Mouse (Mus musculus) c-Kit-positive CD71-positive TER-119-positive erythroid progenitor cells, embryonic 14.5 days (primary cell): ENCODE data around the gene Itga4.
A peak's percentile ranks its signal among the peaks of the same experiment; 100 is the strongest.

Source experiments
- DNase-seq: peaks from one replicate; pipeline ENCODE4 v3.0.0-alpha.2; 2013; ENCODE audit warnings: low spot score

The Itga4 gene

DNA sequence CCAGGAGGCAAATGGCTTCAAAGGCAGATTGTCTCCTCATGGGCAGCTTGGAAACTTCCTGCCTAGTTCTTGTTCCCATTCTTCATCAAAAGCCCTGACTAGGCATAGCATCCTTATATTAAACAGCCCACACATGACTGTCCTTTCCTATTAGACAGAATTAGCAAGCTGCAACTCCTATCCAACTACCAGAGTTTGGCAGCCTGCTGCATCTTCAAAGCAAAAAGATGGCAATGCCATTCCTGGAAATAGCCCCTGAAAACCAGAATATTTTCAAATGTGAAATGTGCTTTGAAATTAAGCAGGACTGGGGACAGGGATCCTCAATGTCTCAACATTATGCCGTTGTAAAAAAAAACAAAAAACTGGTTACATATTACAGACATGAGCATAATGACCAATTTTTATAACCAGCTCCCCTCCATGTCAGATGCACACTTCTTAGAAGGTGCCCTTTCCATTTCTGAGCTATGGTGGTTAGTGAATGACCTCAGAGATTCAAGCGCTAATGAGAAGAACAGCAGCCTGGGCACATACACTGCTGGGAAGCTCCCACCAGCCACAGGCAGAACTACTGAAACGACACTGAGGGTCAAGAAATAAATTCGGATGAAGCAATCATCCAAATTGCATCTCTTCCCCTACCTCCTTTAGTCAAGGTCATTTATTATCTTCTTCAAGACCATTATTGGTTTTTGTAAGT lies 97.0 kb downstream of the Itga4 start:
- DNase-seq: no peak

GRCm38 (mm10) chr2:79354773-79355172 lies 99.5 kb downstream of the Itga4 start:
- no peak for DNase-seq

GRCm38 (mm10) chr2:79357835-79358234 lies 102.6 kb downstream of the Itga4 start:
- no peak for DNase-seq

GRCm38 (mm10) chr2:79362029-79362428 lies 106.8 kb downstream of the Itga4 start:
- no peak for DNase-seq

DNA sequence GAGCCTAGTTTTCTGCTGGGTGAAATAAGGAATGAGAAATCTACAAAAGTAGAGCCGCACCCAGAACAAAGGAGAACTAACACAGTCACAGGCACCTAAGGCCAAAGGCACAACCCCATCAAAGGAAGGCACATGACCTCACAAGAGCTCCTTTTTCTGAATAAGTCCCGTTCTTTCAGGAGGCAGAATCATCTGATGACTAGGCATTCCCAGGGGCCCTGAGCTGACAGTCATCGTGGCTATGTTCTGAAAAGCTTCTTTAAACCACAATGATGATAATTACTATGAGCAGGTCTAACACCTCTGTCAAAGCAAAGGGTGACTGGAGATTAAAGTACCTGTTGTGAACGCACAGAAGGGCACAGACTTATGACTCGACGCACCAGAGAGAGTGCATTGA lies 108.7 kb downstream of the Itga4 start:
- no peak for DNase-seq

GRCm38 (mm10) chr2:79367451-79368450 lies 112.5 kb downstream of the Itga4 start:
- DNase-seq: no peak

DNA sequence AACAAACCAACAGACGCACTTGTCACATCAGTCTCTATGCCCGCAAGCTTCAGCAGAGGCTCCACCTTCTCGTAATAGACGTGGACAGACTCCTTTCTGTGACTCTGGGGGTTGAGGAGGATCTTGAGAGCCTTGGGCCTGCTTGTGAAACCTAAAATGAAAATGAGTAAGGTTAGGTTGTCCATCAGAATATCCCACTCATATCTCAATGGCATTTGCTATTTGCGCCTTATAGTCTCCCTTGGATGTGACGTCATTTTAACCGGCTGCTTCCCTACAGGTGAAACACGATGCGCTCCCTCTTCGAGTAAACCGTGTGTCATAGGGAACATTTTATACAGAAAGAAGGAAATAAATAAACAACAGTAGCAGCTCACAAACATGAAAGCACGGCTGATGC lies 113.4 kb downstream of the Itga4 start:
- DNase-seq: no peak

- DNase-seq: no peak
These were observed 113.9 kb downstream of the Itga4 start for GRCm38 (mm10) chr2:79369061-79369524.

DNA sequence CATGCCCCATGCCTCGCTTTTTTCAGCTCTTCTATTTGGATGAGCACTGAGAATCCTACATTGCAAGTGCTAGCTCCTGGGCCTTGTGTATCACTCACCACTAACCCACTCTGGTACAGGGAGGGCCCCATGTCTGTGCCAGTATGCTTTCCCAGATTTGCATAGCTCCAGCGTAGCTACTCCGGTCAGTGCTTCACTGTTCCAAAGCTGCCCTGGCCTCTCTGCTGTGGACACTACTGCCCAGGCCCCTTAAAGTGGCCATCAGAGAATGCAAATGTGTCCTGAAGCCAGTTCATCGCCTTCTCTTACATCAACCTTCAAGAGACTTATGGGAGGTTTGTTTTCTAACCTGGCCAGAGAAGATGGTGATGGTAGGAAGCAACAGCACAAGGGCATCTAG lies 114.7 kb downstream of the Itga4 start:
- no peak for DNase-seq

DNA sequence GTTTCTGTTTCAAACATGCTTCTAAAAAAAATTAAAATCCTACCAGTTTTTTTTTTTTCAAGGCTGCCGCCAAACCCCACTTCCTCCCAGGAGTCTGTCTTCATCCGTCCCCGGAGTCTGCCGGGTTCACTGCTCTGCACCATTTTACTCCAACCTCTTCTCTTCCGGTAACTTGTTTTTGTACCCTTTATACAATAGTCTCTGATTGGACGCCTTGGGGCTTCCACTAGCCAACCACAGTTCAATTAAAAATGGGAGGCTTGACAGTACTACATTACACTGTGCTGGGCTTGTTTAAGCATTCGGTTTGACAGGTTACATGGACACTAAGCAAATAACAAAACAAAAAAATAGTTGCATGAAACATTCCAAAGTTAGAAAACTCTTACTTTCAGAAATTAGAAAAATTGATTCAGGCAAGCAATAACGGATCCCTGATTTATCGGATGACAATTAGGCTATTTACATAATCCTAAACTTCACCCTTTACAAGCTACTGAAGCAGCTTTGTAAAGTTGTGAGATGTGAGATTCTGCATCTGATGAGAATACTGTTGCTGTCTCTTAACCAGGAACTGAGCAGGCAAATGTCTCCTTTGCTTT lies 115.6 kb downstream of the Itga4 start:
- DNase-seq: no peak

- no peak for DNase-seq
These were observed 116.3 kb downstream of the Itga4 start for GRCm38 (mm10) chr2:79371326-79372153.

- DNase-seq: no peak
These were observed 116.9 kb downstream of the Itga4 start for GRCm38 (mm10) chr2:79372154-79372467.

- DNase-seq: peak; percentile 16
These were observed 117.4 kb downstream of the Itga4 start for GRCm38 (mm10) chr2:79372486-79373200.

- no peak for DNase-seq
These were observed 123.3 kb downstream of the Itga4 start for GRCm38 (mm10) chr2:79378346-79379086.

GRCm38 (mm10) chr2:79379087-79380041 lies 124.1 kb downstream of the Itga4 start:
- no peak for DNase-seq
